Mouse (Mus musculus) heart, adult 2 months (tissue): ENCODE measurements around the gene Cd69. TPM values are rescaled to one million over a fixed set of nuclear protein-coding genes. Genes with fewer than 3 reads are reported as not detected.

Experiments
- DNase-seq, 2 experiments: peaks; one replicate each; pipeline ENCODE4 v3.0.0; 2021
- H3K27ac ChIP-seq: fragments of 200-600 bp; 2 replicates; pipeline ENCODE4 v1.8.1; 2022
- H3K27me3 ChIP-seq: fragments of 200-500 bp; 2 replicates; pipeline ENCODE4 v1.6.1; 2012; ENCODE audit warnings: mild to moderate bottlenecking, low read length, inconsistent platforms, mixed read lengths; ENCODE audit not compliant: control insufficient read depth, insufficient read depth
- H3K36me3 ChIP-seq: fragments of 200-500 bp; 2 replicates; pipeline ENCODE4 v1.6.1; 2012; ENCODE audit warnings: low read length, inconsistent platforms; ENCODE audit not compliant: control insufficient read depth, insufficient read depth
- H3K4me1 ChIP-seq: fragments of 200-500 bp; 2 replicates; pipeline ENCODE4 v1.6.1; 2011; ENCODE audit warnings: low read length; ENCODE audit not compliant: control insufficient read depth, insufficient read depth
- H3K4me3 ChIP-seq: fragments of 200-600 bp; 2 replicates; pipeline ENCODE4 v1.8.1; 2022
- H3K79me2 ChIP-seq: fragments of 200-500 bp; replicated peaks from 2 replicates; pipeline ENCODE4 v1.6.1; 2012; ENCODE audit warnings: mild to moderate bottlenecking, inconsistent platforms, low read length, moderate library complexity, mixed read lengths; ENCODE audit not compliant: control insufficient read depth, insufficient read depth
- H3K9ac ChIP-seq: fragments of 200-500 bp; 2 replicates; pipeline ENCODE4 v1.6.1; 2012; ENCODE audit warnings: low read depth, mild to moderate bottlenecking, control low read depth, inconsistent platforms, low read length, mixed read lengths
- CTCF ChIP-seq: fragments of 200-600 bp; IDR thresholded peaks from 2 replicates; pipeline ENCODE4 v1.8.1; 2022; ENCODE audit warnings: antibody characterized with exemption, mild to moderate bottlenecking, moderate library complexity
- EP300 ChIP-seq: fragments of 200-500 bp; IDR thresholded peaks from 2 replicates; pipeline ENCODE4 v1.6.1; 2011; ENCODE audit warnings: low read depth, low read length, control low read depth; ENCODE audit not compliant: insufficient read depth
- POLR2A ChIP-seq: fragments of 200-500 bp; IDR thresholded peaks from 2 replicates; pipeline ENCODE4 v1.6.1; 2011; ENCODE audit warnings: mild to moderate bottlenecking, low read depth, low read length, control low read depth; ENCODE audit not compliant: insufficient read depth
- WGBS: fragments of 180-500 bp; shearing (Covaris S2); methylation state at CpG from one replicate; pipeline ENCODE4 v1.1.7; 2018; 5-methylcytosine and 5-hydroxymethylcytosine counted together
- intact Hi-C: fragments of 180-260 bp; cut with DNase I; formaldehyde crosslinking; loops from one replicate; pipeline ENCODE4 v1.15.1; 2025
- polyA plus RNA-seq: library from polyadenylated mRNA; depleted of rRNA; stranded (reverse); fragments of >200 nt; gene quantifications from 2 replicates; pipeline ENCODE4 v1.2.3, GENCODE M21; 2012; rRNA removed
- total RNA-seq, 2 experiments: library from RNA; stranded (reverse); gene quantifications; 2 replicates each; pipeline ENCODE4 v1.2.3; 2021

Gene Cd69
- total and polyA plus RNA-seq, 3 experiments, result 0.26 to 0.49 (median 0.48) TPM

GRCm38 (mm10) chr6:129219897-129220517, 55.2 kb downstream of the Cd69 start:
- peak overlapping the region; percentile 64 for H3K27ac ChIP-seq
- 53% methylated on average over 3 of the region's 3 CpGs for WGBS
- H3K4me3 ChIP-seq, result no peak overlapping the region
- DNase-seq, result no peak
- H3K9ac ChIP-seq, result no peak overlapping the region
- H3K36me3 ChIP-seq, result peaks cover 30% of the 10 kb centered on the region
- H3K27me3 ChIP-seq, result no peaks in the 10 kb centered on the region
- TF ChIP-seq POLR2A, result peak; percentile 45; the same call in 1 of the 2 replicates
- no peak for TF ChIP-seq CTCF
- TF ChIP-seq EP300, result 0 out of 2 replicates have a peak, but pooled peaks have one; percentile 27
- H3K79me2 ChIP-seq, result no peaks in the 10 kb centered on the region
- intact Hi-C loops, result no loop called here
- peaks cover 29% of the 10 kb centered on the region for H3K4me1 ChIP-seq

GRCm38 (mm10) chr6:129218191-129218696, 57.0 kb downstream of the Cd69 start:
- Histone ChIP-seq H3K4me3 (no peak overlapping the region), H3K4me1 (peaks cover 28% of the 10 kb centered on the region), H3K79me2 (no peaks in the 10 kb centered on the region), H3K9ac (no peak overlapping the region), H3K27me3 (no peaks in the 10 kb centered on the region), H3K36me3 (peaks cover 28% of the 10 kb centered on the region), H3K27ac (peak overlapping the region; percentile 64)
- intact Hi-C loops, result no loop called here
- 76% methylated on average over 5 of the region's 5 CpGs for WGBS
- TF ChIP-seq EP300 (no peak), CTCF (no peak), POLR2A (no peak)
- no peak for DNase-seq

Other genes starting within 250 kb of the Cd69 start
- not detected for gene Klrb1f, start 229.5 kb downstream of the Cd69 start, total RNA-seq
- gene Klrb1f, start 229.5 kb downstream of the Cd69 start, polyA plus RNA-seq, result 0.09 and 1.2 TPM in 2 replicates
- under 1 TPM in 1 of 2 experiments, not detected in 1; 0.26 TPM for gene Clec2e, start 174.5 kb downstream of the Cd69 start, total RNA-seq
- gene Clec2e, start 174.5 kb downstream of the Cd69 start, polyA plus RNA-seq, result 0.06 and 0.10 TPM in 2 replicates
- 10 to 100 TPM; 28.7 to 40.7 TPM for gene Clec2d, start 94.8 kb downstream of the Cd69 start, total RNA-seq
- gene Clec2d, start 94.8 kb downstream of the Cd69 start, polyA plus RNA-seq, result 32.4 and 47.0 TPM in 2 replicates
- not detected for gene 4922502D21Rik, start 56.4 kb upstream of the Cd69 start, total RNA-seq
- 0.33 and 0.38 TPM in 2 replicates for gene 4922502D21Rik, start 56.4 kb upstream of the Cd69 start, polyA plus RNA-seq
- under 1 TPM; 0.63 to 0.73 TPM for gene Clec12a, start 67.3 kb upstream of the Cd69 start, total RNA-seq
- 0.80 and 1.6 TPM in 2 replicates for gene Clec12a, start 67.3 kb upstream of the Cd69 start, polyA plus RNA-seq
- under 1 TPM; 0.16 to 0.23 TPM for gene Clec12b, start 110.4 kb upstream of the Cd69 start, total RNA-seq
- gene Clec12b, start 110.4 kb upstream of the Cd69 start, polyA plus RNA-seq, result 0.20 and 0.70 TPM in 2 replicates
- 1 to 10 TPM; 1.5 to 5.7 TPM for gene Clec1b, start 121.9 kb upstream of the Cd69 start, total RNA-seq
- gene Clec1b, start 121.9 kb upstream of the Cd69 start, polyA plus RNA-seq, result 1.7 and 2.8 TPM in 2 replicates
- gene Clec9a, start 133.4 kb upstream of the Cd69 start, total RNA-seq, result under 1 TPM in 1 of 2 experiments, not detected in 1; 0.14 TPM
- 0.68 and 1.4 TPM in 2 replicates for gene Clec9a, start 133.4 kb upstream of the Cd69 start, polyA plus RNA-seq
- 10 to 100 TPM; 10.6 to 12.4 TPM for gene Clec1a, start 176.6 kb upstream of the Cd69 start, total RNA-seq
- 3.4 and 6.9 TPM in 2 replicates for gene Clec1a, start 176.6 kb upstream of the Cd69 start, polyA plus RNA-seq
- under 1 TPM; 0.07 to 0.21 TPM for gene Olr1, start 231.7 kb upstream of the Cd69 start, total RNA-seq
- gene Olr1, start 231.7 kb upstream of the Cd69 start, polyA plus RNA-seq, result 0.06 TPM in 2 replicates
- not detected for gene Tmem52b, start 237.1 kb upstream of the Cd69 start, total RNA-seq
- not detected in 2 replicates for gene Tmem52b, start 237.1 kb upstream of the Cd69 start, polyA plus RNA-seq